Mouse (Mus musculus): ENCODE results near the gene Gm20854. TPM values are rescaled to one million over a fixed set of nuclear protein-coding genes. Genes with fewer than 3 reads are reported as not detected.

The Gm20854 gene
- not detected in 2 replicates for polyA plus RNA-seq (2012; rRNA removed)

GRCm38 (mm10) chrY:85530808-85531207 is at the start of gene Gm20854:
Gene Gm20854 (minus strand): TSS chrY:85530908.

Data from central nervous system, embryonic 18 days (tissue).